10 mouse cellular contexts compared by ENCODE assay signal in the genomic region with DNA sequence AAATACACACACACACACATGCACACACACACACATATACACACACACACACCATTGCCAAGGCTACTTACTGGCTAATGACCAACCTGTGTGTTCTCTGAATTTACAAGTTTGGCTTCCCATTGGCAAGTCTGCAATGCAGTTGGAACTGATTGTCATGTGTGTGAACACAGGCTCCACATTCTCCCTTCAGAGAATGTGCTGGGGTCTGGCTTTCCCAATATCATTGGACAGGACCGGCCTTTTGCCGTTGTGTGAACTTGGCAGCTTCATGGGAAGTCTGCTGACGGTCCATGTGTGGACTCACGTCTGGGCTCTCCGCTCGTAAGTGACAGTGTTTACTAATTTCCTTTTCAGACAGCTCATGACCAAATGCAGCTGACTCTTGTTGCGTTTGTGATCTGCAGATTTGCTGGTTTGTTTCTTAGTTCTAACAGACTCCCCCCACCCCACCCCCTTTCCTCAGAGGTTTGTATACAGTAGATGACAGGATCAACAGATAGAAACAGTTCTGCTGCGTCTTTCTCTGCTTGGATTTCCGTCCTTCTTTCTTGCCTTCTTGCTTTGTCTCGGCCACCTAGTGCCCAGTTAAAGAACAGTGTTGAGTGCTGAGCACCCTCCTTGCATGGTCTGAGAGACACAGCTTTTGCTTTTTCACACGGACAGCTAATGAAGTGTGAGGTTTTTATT.
A peak's percentile ranks its signal among the peaks of the same experiment; 100 is the strongest.
DNase-seq lines count a peak whose midpoint lies in the region; ATAC-seq and TF ChIP-seq lines count a peak whose summit lies in the region.
"Had no signal": no experiment of that assay in that cellular context is flagged by ENCODE, and none has a peak within 500 bp of the region (broad histone marks: within the 10 kb centered on the region; RNA-seq: fewer than 3 reads in every experiment).

No protein-coding gene starts in this region.

- ATAC-seq in forebrain, embryonic 16.5 days = peak; percentile 57
- ATAC-seq in forebrain, embryonic 12.5 days (ENCODE audit: low FRiP score) = no peak
- ATAC-seq in liver, postnatal 0 days = no peak
- no peak for ATAC-seq in liver, embryonic 11.5 days (replicated peaks; ENCODE audit: low FRiP score)
- ATAC-seq in heart, postnatal 0 days (ENCODE audit: insufficient read depth, low read depth) = no peak; the same call in 1 of the 2 replicates
- ATAC-seq: Patski had no signal

- peak; percentile 29; the same call in 1 of the 2 replicates for TF ChIP-seq CTCF in liver, postnatal 0 days (IDR thresholded peaks at IDR 0.05; ENCODE audit: low read depth)
- TF ChIP-seq CTCF in heart, postnatal 0 days (IDR thresholded peaks at IDR 0.05; ENCODE audit: low read depth) = peak; percentile 51

- no peak overlapping the region for H3K4me2 ChIP-seq in forebrain, embryonic 16.5 days (ENCODE audit: low read length)
- H3K4me2 ChIP-seq in forebrain, embryonic 12.5 days = no peak overlapping the region
- H3K4me2 ChIP-seq in liver, postnatal 0 days (ENCODE audit: low read depth, low read length) = no peak overlapping the region
- no peak overlapping the region for H3K4me2 ChIP-seq in liver, embryonic 11.5 days
- H3K4me2 ChIP-seq in heart, postnatal 0 days (ENCODE audit: low read depth, low read length) = no peak overlapping the region

- peaks cover 11% of the 10 kb centered on the region for H3K4me1 ChIP-seq in forebrain, embryonic 16.5 days (replicated peaks; ENCODE audit: control insufficient read depth, insufficient read depth, low read length)
- peaks cover 2% of the 10 kb centered on the region; the same call in 1 of the 2 replicates for H3K4me1 ChIP-seq in forebrain, embryonic 12.5 days
- H3K4me1 ChIP-seq in liver, postnatal 0 days (ENCODE audit: insufficient read depth) = no peaks in the 10 kb centered on the region
- 0 out of 2 replicates have a peak, but pooled peaks cover 3% of the 10 kb centered on the region for H3K4me1 ChIP-seq in liver, embryonic 11.5 days (replicated peaks; ENCODE audit: control insufficient read depth, insufficient read depth, low read length)
- H3K4me1 ChIP-seq in heart, postnatal 0 days (ENCODE audit: control insufficient read depth, insufficient read depth) = peaks cover 13% of the 10 kb centered on the region; the same call in 1 of the 2 replicates

- 47% methylated on average over 11 of the region's 11 CpGs for WGBS in forebrain, embryonic 16.5 days
- WGBS in forebrain, embryonic 12.5 days = 74% methylated on average over 11 of the region's 11 CpGs
- 61% methylated on average over 11 of the region's 11 CpGs for WGBS in liver, postnatal 0 days (ENCODE audit: insufficient replicate concordance)
- 58% methylated on average over 11 of the region's 11 CpGs for WGBS in liver, embryonic 11.5 days
- 29% methylated on average over 11 of the region's 11 CpGs for WGBS in heart, postnatal 0 days

- H3K9ac ChIP-seq in forebrain, embryonic 16.5 days (replicated peaks; ENCODE audit: low read depth, low read length) = no peak overlapping the region
- H3K9ac ChIP-seq in forebrain, embryonic 12.5 days = no peak overlapping the region
- no peak overlapping the region for H3K9ac ChIP-seq in liver, postnatal 0 days (replicated peaks)
- no peak overlapping the region for H3K9ac ChIP-seq in liver, embryonic 11.5 days (ENCODE audit: low read depth, low read length)
- no peak overlapping the region for H3K9ac ChIP-seq in heart, postnatal 0 days (replicated peaks; ENCODE audit: low read depth, low read length)

- no peak for TF ChIP-seq EP300 in liver, postnatal 0 days (IDR thresholded peaks at IDR 0.05; ENCODE audit: low read depth)
- no peak for TF ChIP-seq EP300 in heart, postnatal 0 days (IDR thresholded peaks at IDR 0.05; ENCODE audit: low read depth)

- H3K36me3 ChIP-seq in forebrain, embryonic 16.5 days (ENCODE audit: control insufficient read depth, insufficient read depth) = no peaks in the 10 kb centered on the region
- H3K36me3 ChIP-seq in forebrain, embryonic 12.5 days (replicated peaks) = no peaks in the 10 kb centered on the region
- no peaks in the 10 kb centered on the region for H3K36me3 ChIP-seq in liver, postnatal 0 days (replicated peaks; ENCODE audit: insufficient read depth, low read length)
- no peaks in the 10 kb centered on the region for H3K36me3 ChIP-seq in liver, embryonic 11.5 days (ENCODE audit: control insufficient read depth, insufficient read depth, low read length)
- no peaks in the 10 kb centered on the region for H3K36me3 ChIP-seq in heart, postnatal 0 days (replicated peaks; ENCODE audit: control insufficient read depth, insufficient read depth, low read length)

- DNase-seq in liver, postnatal 0 days = no peak
- no peak for DNase-seq in liver, embryonic 11.5 days (ENCODE audit: low spot score)
- DNase-seq in heart, postnatal 0 days (ENCODE audit: low spot score) = peak; percentile 31
- peak; percentile 28 for DNase-seq in lung, postnatal 36 days
- no peak for DNase-seq in right cerebral cortex, adult 2 months (ENCODE audit: low spot score in 2 of 2)
- no peak for DNase-seq in gastrocnemius, postnatal 10 days
- DNase-seq: left cerebral cortex, postnatal 4 days had no signal

- peaks cover 7% of the 10 kb centered on the region for H3K27me3 ChIP-seq in forebrain, embryonic 16.5 days (replicated peaks; ENCODE audit: control insufficient read depth, insufficient read depth, low read length)
- H3K27me3 ChIP-seq in forebrain, embryonic 12.5 days = peaks cover 17% of the 10 kb centered on the region; the same call in 1 of the 2 replicates
- no peaks in the 10 kb centered on the region for H3K27me3 ChIP-seq in liver, postnatal 0 days (ENCODE audit: insufficient read depth, low read length)
- no peaks in the 10 kb centered on the region for H3K27me3 ChIP-seq in liver, embryonic 11.5 days (replicated peaks; ENCODE audit: control insufficient read depth, insufficient read depth, low read length)
- no peaks in the 10 kb centered on the region for H3K27me3 ChIP-seq in heart, postnatal 0 days (ENCODE audit: control insufficient read depth, insufficient read depth, low read length)
- H3K27me3 ChIP-seq: Patski had no signal

- no peaks in the 10 kb centered on the region for H3K9me3 ChIP-seq in forebrain, embryonic 16.5 days (ENCODE audit: control insufficient read depth, low read length)
- H3K9me3 ChIP-seq in forebrain, embryonic 12.5 days = no peaks in the 10 kb centered on the region
- no peaks in the 10 kb centered on the region for H3K9me3 ChIP-seq in liver, postnatal 0 days (ENCODE audit: low read length)
- no peaks in the 10 kb centered on the region for H3K9me3 ChIP-seq in liver, embryonic 11.5 days (ENCODE audit: control insufficient read depth, low read length)
- no peaks in the 10 kb centered on the region for H3K9me3 ChIP-seq in heart, postnatal 0 days (replicated peaks; ENCODE audit: control insufficient read depth, low read length)

- no peak overlapping the region for H3K27ac ChIP-seq in forebrain, embryonic 16.5 days (ENCODE audit: low read length)
- no peak overlapping the region for H3K27ac ChIP-seq in forebrain, embryonic 12.5 days
- no peak overlapping the region for H3K27ac ChIP-seq in liver, postnatal 0 days (ENCODE audit: low read depth)
- H3K27ac ChIP-seq in liver, embryonic 11.5 days (ENCODE audit: low read depth, low read length) = no peak overlapping the region
- peak overlapping the region; percentile 22; the same call in 1 of the 2 replicates for H3K27ac ChIP-seq in heart, postnatal 0 days (ENCODE audit: low read depth)

- H3K4me3 ChIP-seq in forebrain, embryonic 16.5 days (replicated peaks; ENCODE audit: low read length) = no peak overlapping the region
- no peak overlapping the region for H3K4me3 ChIP-seq in forebrain, embryonic 12.5 days (replicated peaks)
- no peak overlapping the region for H3K4me3 ChIP-seq in liver, postnatal 0 days (ENCODE audit: low read depth, low read length)
- H3K4me3 ChIP-seq in liver, embryonic 11.5 days (ENCODE audit: low read depth, low read length) = no peak overlapping the region
- H3K4me3 ChIP-seq in heart, postnatal 0 days (ENCODE audit: low read depth, low read length) = no peak overlapping the region

Comparison
In these comparisons a context has a peak if more than half of its experiments do, and no peak if none do; other contexts are left out.
1. DNase-seq: peak in heart, postnatal 0 days (single experiment) and lung, postnatal 36 days (single experiment); none in liver, postnatal 0 days (single experiment), liver, embryonic 11.5 days (single experiment), right cerebral cortex, adult 2 months (0 of 2) and gastrocnemius, postnatal 10 days (single experiment).